Mouse (Mus musculus): ENCODE measurements around the gene Srm. TPM values are rescaled to one million over a fixed set of nuclear protein-coding genes. Genes with fewer than 3 reads are reported as not detected.

The Srm gene
- polyA plus RNA-seq (2014; fragmentation: Nextera tagmentation; extraction: Ambion mirVana): 168 and 179 TPM in 2 replicates

- no peaks in the 10 kb centered on the region for H3K9me3 ChIP-seq (replicated peaks; ENCODE audit: control insufficient read depth, low read length)
- H3K4me3 ChIP-seq (ENCODE audit: low read depth, low read length): peak within 1 kb of the TSS; percentile 90
- ATAC-seq: peak; percentile 99
- peak within 1 kb of the TSS; percentile 89 for H3K4me2 ChIP-seq (ENCODE audit: low read length)
- no peaks in the 10 kb centered on the region for H3K27me3 ChIP-seq (replicated peaks; ENCODE audit: control insufficient read depth, insufficient read depth, low read length)
- peaks cover 9% of the 10 kb centered on the region for H3K4me1 ChIP-seq (ENCODE audit: control insufficient read depth, insufficient read depth, low read length)
- DNase-seq (ENCODE audit: low spot score): peak; percentile 99
- peaks cover 31% of the 10 kb centered on the region for H3K36me3 ChIP-seq (ENCODE audit: control insufficient read depth, insufficient read depth, low read length)
- peak within 1 kb of the TSS; percentile 78 for H3K9ac ChIP-seq (ENCODE audit: low read length)
- H3K27ac ChIP-seq (ENCODE audit: low read depth, low read length): peak within 1 kb of the TSS; percentile 74
- WGBS: under 1% methylated on average over 33 of the region's 50 CpGs
Measured at GRCm38 (mm10) chr4:148591171-148591630, at the start of gene Srm. Gene Srm, plus strand, starts transcription at chr4:148591503.

- Histone ChIP-seq H3K36me3 (ENCODE audit: control insufficient read depth, insufficient read depth, low read length) (peaks cover 96% of the 10 kb centered on the region), H3K27ac (ENCODE audit: low read depth, low read length) (no peak overlapping the region), H3K4me3 (ENCODE audit: low read depth, low read length) (no peak overlapping the region), H3K9ac (ENCODE audit: low read length) (no peak overlapping the region), H3K9me3 (replicated peaks; ENCODE audit: control insufficient read depth, low read length) (no peaks in the 10 kb centered on the region), H3K4me1 (ENCODE audit: control insufficient read depth, insufficient read depth, low read length) (no peaks in the 10 kb centered on the region), H3K27me3 (replicated peaks; ENCODE audit: control insufficient read depth, insufficient read depth, low read length) (no peaks in the 10 kb centered on the region), H3K4me2 (ENCODE audit: low read length) (no peak overlapping the region)
- DNase-seq (ENCODE audit: low spot score) (no peak), ATAC-seq (no peak)
- 87% methylated on average over 4 of the region's 4 CpGs for WGBS
Measured at GRCm38 (mm10) chr4:148549106-148549505, 42.2 kb upstream of the Srm start.

GRCm38 (mm10) chr4:148557766-148558165 is 33.5 kb upstream of the Srm start:
- DNase-seq (ENCODE audit: low spot score) (no peak), ATAC-seq (peak; percentile 42)
- WGBS: 35% methylated on average over 6 of the region's 6 CpGs
- Histone ChIP-seq H3K27ac (ENCODE audit: low read depth, low read length) (peak overlapping the region; percentile 83), H3K4me2 (ENCODE audit: low read length) (peak overlapping the region; percentile 72), H3K9ac (ENCODE audit: low read length) (peak overlapping the region; percentile 90), H3K4me3 (ENCODE audit: low read depth, low read length) (peak overlapping the region; percentile 71), H3K36me3 (ENCODE audit: control insufficient read depth, insufficient read depth, low read length) (peaks cover 72% of the 10 kb centered on the region), H3K9me3 (replicated peaks; ENCODE audit: control insufficient read depth, low read length) (no peaks in the 10 kb centered on the region), H3K27me3 (replicated peaks; ENCODE audit: control insufficient read depth, insufficient read depth, low read length) (no peaks in the 10 kb centered on the region), H3K4me1 (ENCODE audit: control insufficient read depth, insufficient read depth, low read length) (peaks cover 6% of the 10 kb centered on the region)

GRCm38 (mm10) chr4:148558297-148559000 is 32.9 kb upstream of the Srm start, which contains the start of gene Exosc10:
Gene Exosc10, plus strand, starts transcription at chr4:148558429.
- peaks cover 72% of the 10 kb centered on the region for H3K36me3 ChIP-seq (ENCODE audit: control insufficient read depth, insufficient read depth, low read length)
- H3K4me3 ChIP-seq (ENCODE audit: low read depth, low read length): peak within 1 kb of the TSS; percentile 71
- peak within 1 kb of the TSS; percentile 83 for H3K27ac ChIP-seq (ENCODE audit: low read depth, low read length)
- peaks cover 6% of the 10 kb centered on the region for H3K4me1 ChIP-seq (ENCODE audit: control insufficient read depth, insufficient read depth, low read length)
- no peaks in the 10 kb centered on the region for H3K9me3 ChIP-seq (replicated peaks; ENCODE audit: control insufficient read depth, low read length)
- WGBS: under 1% methylated on average over 63 of the region's 63 CpGs
- DNase-seq (ENCODE audit: low spot score) (peak; percentile 96), ATAC-seq (peak; percentile 97)
- H3K9ac ChIP-seq (ENCODE audit: low read length): peak within 1 kb of the TSS; percentile 90
- H3K4me2 ChIP-seq (ENCODE audit: low read length): peak within 1 kb of the TSS; percentile 72
- no peaks in the 10 kb centered on the region for H3K27me3 ChIP-seq (replicated peaks; ENCODE audit: control insufficient read depth, insufficient read depth, low read length)

- H3K9ac ChIP-seq (ENCODE audit: low read length): no peak overlapping the region
- no peak overlapping the region for H3K4me2 ChIP-seq (ENCODE audit: low read length)
- H3K4me3 ChIP-seq (ENCODE audit: low read depth, low read length): no peak overlapping the region
- peaks cover 6% of the 10 kb centered on the region for H3K4me1 ChIP-seq (ENCODE audit: control insufficient read depth, insufficient read depth, low read length)
- H3K36me3 ChIP-seq (ENCODE audit: control insufficient read depth, insufficient read depth, low read length): peaks cover 77% of the 10 kb centered on the region
- no peak for DNase-seq (ENCODE audit: low spot score)
- 95% methylated on average over 17 of the region's 17 CpGs for WGBS
- no peak overlapping the region for H3K27ac ChIP-seq (ENCODE audit: low read depth, low read length)
- H3K27me3 ChIP-seq (replicated peaks; ENCODE audit: control insufficient read depth, insufficient read depth, low read length): no peaks in the 10 kb centered on the region
- ATAC-seq: no peak
- H3K9me3 ChIP-seq (replicated peaks; ENCODE audit: control insufficient read depth, low read length): no peaks in the 10 kb centered on the region
Measured at GRCm38 (mm10) chr4:148562676-148563075, 28.6 kb upstream of the Srm start.

- no peak overlapping the region for H3K9ac ChIP-seq (ENCODE audit: low read length)
- no peaks in the 10 kb centered on the region for H3K9me3 ChIP-seq (replicated peaks; ENCODE audit: control insufficient read depth, low read length)
- H3K36me3 ChIP-seq (ENCODE audit: control insufficient read depth, insufficient read depth, low read length): peaks cover 86% of the 10 kb centered on the region
- H3K4me2 ChIP-seq (ENCODE audit: low read length): no peak overlapping the region
- no peak overlapping the region for H3K27ac ChIP-seq (ENCODE audit: low read depth, low read length)
- WGBS: 95% methylated on average over 12 of the region's 12 CpGs
- peaks cover 3% of the 10 kb centered on the region for H3K4me1 ChIP-seq (ENCODE audit: control insufficient read depth, insufficient read depth, low read length)
- no peak overlapping the region for H3K4me3 ChIP-seq (ENCODE audit: low read depth, low read length)
- ATAC-seq: no peak
- no peak for DNase-seq (ENCODE audit: low spot score)
- H3K27me3 ChIP-seq (replicated peaks; ENCODE audit: control insufficient read depth, insufficient read depth, low read length): no peaks in the 10 kb centered on the region
Measured at GRCm38 (mm10) chr4:148563595-148563994, 27.7 kb upstream of the Srm start.

GRCm38 (mm10) chr4:148570138-148570537 is 21.2 kb upstream of the Srm start:
- WGBS: 94% methylated on average over 10 of the region's 10 CpGs
- ATAC-seq: no peak
- H3K4me1 ChIP-seq (ENCODE audit: control insufficient read depth, insufficient read depth, low read length): no peaks in the 10 kb centered on the region

GRCm38 (mm10) chr4:148570693-148571295 is 20.5 kb upstream of the Srm start:
- Histone ChIP-seq H3K27me3 (replicated peaks; ENCODE audit: control insufficient read depth, insufficient read depth, low read length) (no peaks in the 10 kb centered on the region), H3K4me3 (ENCODE audit: low read depth, low read length) (no peak overlapping the region), H3K27ac (ENCODE audit: low read depth, low read length) (no peak overlapping the region), H3K36me3 (ENCODE audit: control insufficient read depth, insufficient read depth, low read length) (peaks cover 97% of the 10 kb centered on the region), H3K9ac (ENCODE audit: low read length) (no peak overlapping the region), H3K4me2 (ENCODE audit: low read length) (no peak overlapping the region), H3K4me1 (ENCODE audit: control insufficient read depth, insufficient read depth, low read length) (no peaks in the 10 kb centered on the region), H3K9me3 (replicated peaks; ENCODE audit: control insufficient read depth, low read length) (no peaks in the 10 kb centered on the region)
- 97% methylated on average over 9 of the region's 9 CpGs for WGBS
- DNase-seq (ENCODE audit: low spot score): no peak
- ATAC-seq: no peak

More at GRCm38 (mm10) chr4:148570138-148570537, 21.2 kb upstream of the Srm start:
- DNase-seq (ENCODE audit: low spot score): no peak
- H3K36me3 ChIP-seq (ENCODE audit: control insufficient read depth, insufficient read depth, low read length): peaks cover 97% of the 10 kb centered on the region
- H3K4me2 ChIP-seq (ENCODE audit: low read length): no peak overlapping the region
- H3K4me3 ChIP-seq (ENCODE audit: low read depth, low read length): no peak overlapping the region
- no peak overlapping the region for H3K9ac ChIP-seq (ENCODE audit: low read length)
- H3K27me3 ChIP-seq (replicated peaks; ENCODE audit: control insufficient read depth, insufficient read depth, low read length): no peaks in the 10 kb centered on the region
- H3K9me3 ChIP-seq (replicated peaks; ENCODE audit: control insufficient read depth, low read length): no peaks in the 10 kb centered on the region
- no peak overlapping the region for H3K27ac ChIP-seq (ENCODE audit: low read depth, low read length)

- Histone ChIP-seq H3K4me2 (ENCODE audit: low read length) (no peak overlapping the region), H3K9ac (ENCODE audit: low read length) (no peak overlapping the region), H3K4me1 (ENCODE audit: control insufficient read depth, insufficient read depth, low read length) (no peaks in the 10 kb centered on the region), H3K9me3 (replicated peaks; ENCODE audit: control insufficient read depth, low read length) (no peaks in the 10 kb centered on the region), H3K36me3 (ENCODE audit: control insufficient read depth, insufficient read depth, low read length) (peaks cover 97% of the 10 kb centered on the region), H3K27me3 (replicated peaks; ENCODE audit: control insufficient read depth, insufficient read depth, low read length) (no peaks in the 10 kb centered on the region), H3K27ac (ENCODE audit: low read depth, low read length) (no peak overlapping the region), H3K4me3 (ENCODE audit: low read depth, low read length) (no peak overlapping the region)
- ATAC-seq (no peak), DNase-seq (ENCODE audit: low spot score) (no peak)
- 91% methylated on average over 7 of the region's 7 CpGs for WGBS
Measured at GRCm38 (mm10) chr4:148573222-148573621, 18.1 kb upstream of the Srm start.
